Mouse (Mus musculus) intestine, postnatal 0 days (tissue): ENCODE results near the gene H60b. TPM values are rescaled to one million over a fixed set of nuclear protein-coding genes. Genes with fewer than 3 reads are reported as not detected.

Experiments used
- ATAC-seq: fragments of 200-750 bp; cut with Nextera tagmentation; 2 replicates; pipeline ENCODE4 v1.8.0; 2017; ENCODE audit warnings: mild to moderate bottlenecking, moderate TSS enrichment, moderate library complexity
- H3K27ac ChIP-seq: fragments of 300-500 bp; sonication (generic); 2 replicates; pipeline ENCODE4 v1.5.1; 2014; ENCODE audit warnings: mild to moderate bottlenecking, low read depth, low read length, moderate library complexity
- H3K27me3 ChIP-seq: fragments of 300-500 bp; sonication (generic); replicated peaks from 2 replicates; pipeline ENCODE4 v1.6.1; 2014; ENCODE audit warnings: low read length, mixed read lengths; ENCODE audit not compliant: control insufficient read depth, insufficient read depth
- H3K36me3 ChIP-seq: fragments of 300-500 bp; sonication (generic); 2 replicates; pipeline ENCODE4 v1.6.1; 2014; ENCODE audit warnings: mild to moderate bottlenecking, moderate library complexity; ENCODE audit not compliant: control insufficient read depth, insufficient read depth
- H3K4me1 ChIP-seq: fragments of 300-500 bp; sonication (generic); replicated peaks from 2 replicates; pipeline ENCODE4 v1.6.1; 2014; ENCODE audit warnings: antibody characterized with exemption, low read length, mixed read lengths; ENCODE audit not compliant: control insufficient read depth, insufficient read depth
- H3K4me2 ChIP-seq: fragments of 300-500 bp; sonication (generic); replicated peaks from 2 replicates; pipeline ENCODE4 v1.6.1; 2014; ENCODE audit warnings: low read depth, mild to moderate bottlenecking, moderate library complexity
- H3K4me3 ChIP-seq: fragments of 300-500 bp; sonication (generic); 2 replicates; pipeline ENCODE4 v1.5.1; 2014; ENCODE audit warnings: low read depth, low read length
- H3K9ac ChIP-seq: fragments of 300-500 bp; sonication (generic); 2 replicates; pipeline ENCODE4 v1.6.1; 2014; ENCODE audit warnings: mild to moderate bottlenecking, low read depth, low read length
- H3K9me3 ChIP-seq: fragments of 300-500 bp; sonication (generic); 2 replicates; pipeline ENCODE4 v1.6.1; 2016; ENCODE audit warnings: mixed run types; ENCODE audit not compliant: control insufficient read depth
- CTCF ChIP-seq: sonication (generic); IDR thresholded peaks from 2 replicates; pipeline ENCODE4 v1.5.1; 2016; ENCODE audit warnings: low read depth, mild to moderate bottlenecking, control low read depth, antibody characterized with exemption, moderate library complexity
- WGBS: fragments of 180-500 bp; shearing (Covaris S2); extraction: QIAGEN DNeasy Blood & Tissue Kit; methylation state at CpG from one replicate; pipeline ENCODE4 v1.1.7; 2014; 5-methylcytosine and 5-hydroxymethylcytosine counted together
- polyA plus RNA-seq: library from polyadenylated mRNA; unstranded; fragments of >200 nt; fragmentation: Nextera tagmentation; extraction: Ambion mirVana; gene quantifications from 2 replicates; pipeline ENCODE4 v1.2.1, GENCODE M21; 2015

H60b gene
- polyA plus RNA-seq, 1 experiment from 2014 or later = 0.50 TPM

DNA sequence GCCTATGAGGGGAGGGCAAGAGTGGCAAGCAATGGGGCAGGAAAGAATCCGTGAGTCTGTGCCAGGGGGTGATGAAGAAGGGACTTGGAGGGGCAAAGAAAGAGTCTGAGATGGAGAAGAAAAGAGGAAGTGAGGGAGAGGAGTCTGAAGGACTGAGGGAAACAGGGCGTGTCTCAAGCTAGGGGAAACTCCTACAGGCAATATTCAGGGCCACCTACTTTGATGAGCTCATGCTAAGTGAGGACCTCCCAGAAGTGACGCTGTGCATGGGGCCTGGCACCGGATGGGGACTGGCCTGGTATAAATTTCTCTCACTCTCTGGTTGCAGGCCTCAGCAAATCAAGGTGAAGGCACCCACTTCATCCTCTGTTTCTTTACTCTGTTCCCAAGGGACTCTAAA lies 148.1 kb downstream of the H60b start:
- no peaks in the 10 kb centered on the region for H3K4me1 ChIP-seq
- no peaks in the 10 kb centered on the region for H3K36me3 ChIP-seq
- ATAC-seq = no peak
- no peak overlapping the region for H3K4me2 ChIP-seq
- H3K9ac ChIP-seq = no peak overlapping the region
- no peak overlapping the region for H3K4me3 ChIP-seq
- H3K27me3 ChIP-seq = no peaks in the 10 kb centered on the region
- WGBS = 46% methylated on average over 4 of the region's 4 CpGs
- no peak for TF ChIP-seq CTCF
- H3K9me3 ChIP-seq = no peaks in the 10 kb centered on the region
- no peak overlapping the region for H3K27ac ChIP-seq

DNA sequence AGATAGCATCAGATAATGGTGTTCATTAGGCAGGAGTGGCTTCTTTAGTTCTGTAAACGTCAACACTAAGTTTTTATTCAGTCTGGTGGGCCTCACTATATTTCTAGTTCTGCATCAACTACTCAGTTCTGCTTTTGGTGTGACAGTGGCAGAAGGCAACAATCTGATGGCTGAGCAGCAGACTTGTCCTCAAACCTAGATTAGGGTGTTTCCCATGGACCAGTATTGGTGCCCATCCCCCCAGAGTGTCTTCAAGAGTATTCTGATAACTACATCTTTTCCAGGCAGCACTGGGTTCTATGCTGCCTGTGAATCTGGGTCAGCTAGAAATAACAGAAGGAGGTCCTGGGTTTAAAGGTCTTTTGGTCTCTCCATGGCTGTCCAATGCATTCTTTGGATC lies 149.8 kb downstream of the H60b start:
- no peaks in the 10 kb centered on the region for H3K9me3 ChIP-seq
- H3K27me3 ChIP-seq = no peaks in the 10 kb centered on the region
- no peak for TF ChIP-seq CTCF
- no peaks in the 10 kb centered on the region for H3K36me3 ChIP-seq
- H3K4me3 ChIP-seq = no peak overlapping the region
- no peak for ATAC-seq
- 67% methylated on average over 1 of the region's 1 CpGs for WGBS
- no peaks in the 10 kb centered on the region for H3K4me1 ChIP-seq
- H3K27ac ChIP-seq = no peak overlapping the region
- no peak overlapping the region for H3K4me2 ChIP-seq
- H3K9ac ChIP-seq = no peak overlapping the region

DNA sequence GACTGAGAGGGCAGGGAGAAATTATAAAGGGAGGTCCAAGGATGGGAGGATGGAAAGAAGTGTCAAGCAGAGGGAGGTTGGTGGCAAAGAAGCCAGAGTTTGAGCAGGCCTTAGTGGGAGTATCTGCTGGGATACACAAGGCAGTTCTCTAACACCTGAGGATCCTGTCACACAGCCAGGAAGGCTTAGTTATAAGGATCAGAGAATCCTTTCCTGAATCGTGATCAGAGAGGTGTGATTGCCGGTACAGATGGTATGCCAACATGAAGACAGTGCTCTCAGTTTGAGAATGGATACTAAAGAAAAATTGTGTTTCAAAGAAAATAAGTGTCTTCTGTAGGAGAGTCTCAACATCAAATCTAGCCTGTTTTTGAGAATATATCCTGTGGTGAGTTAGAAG lies 164.5 kb downstream of the H60b start:
- H3K36me3 ChIP-seq = no peaks in the 10 kb centered on the region
- H3K4me3 ChIP-seq = no peak overlapping the region
- no peak overlapping the region for H3K9ac ChIP-seq
- ATAC-seq = no peak
- WGBS = 84% methylated on average over 2 of the region's 2 CpGs
- no peak overlapping the region for H3K27ac ChIP-seq
- no peak overlapping the region for H3K4me2 ChIP-seq
- no peaks in the 10 kb centered on the region for H3K9me3 ChIP-seq
- no peaks in the 10 kb centered on the region for H3K27me3 ChIP-seq
- TF ChIP-seq CTCF = no peak
- H3K4me1 ChIP-seq = no peaks in the 10 kb centered on the region

Other genes with a start within 250 kb of the H60b start
- not detected in 2 replicates for gene 4930444G20Rik, start 90.5 kb upstream of the H60b start, polyA plus RNA-seq
- 17.1 and 25.2 TPM in 2 replicates for gene E030030I06Rik, start 9.3 kb upstream of the H60b start, polyA plus RNA-seq
- 1.0 and 1.4 TPM in 2 replicates for gene Raet1e, start within 50 bp of the H60b start, polyA plus RNA-seq
- 1.3 and 1.8 TPM in 2 replicates for gene Raet1d, start 202.0 kb downstream of the H60b start, polyA plus RNA-seq